Mouse (Mus musculus) neutrophil, adult 5-6 weeks (primary cell): ENCODE data around the gene Pfkl. TPM values are rescaled to one million over a fixed set of nuclear protein-coding genes. Genes with fewer than 3 reads are reported as not detected.
"Not testable (repeated sequence)": the region's sequence is repeated elsewhere in the genome, so short reads cannot be mapped to it uniquely, and the experiment has no call there.

Experiments used
- ATAC-seq: fragments of 151-379, 151-347 bp; 2 replicates; pipeline ENCODE4 v1.8.0; 2017; ENCODE audit warnings: mild to moderate bottlenecking, moderate TSS enrichment; ENCODE audit not compliant: insufficient number of reproducible peaks, poor library complexity, low FRiP score, severe bottlenecking; ENCODE audit errors: extremely low read depth
- total RNA-seq: library from RNA; stranded (forward); fragments of 200-1000 nt; gene quantifications from 2 replicates; pipeline ENCODE4 v1.2.3, GENCODE M21; 2017

Gene Pfkl
- total RNA-seq, 1 experiment from 2014 or later = 37.7 TPM

GRCm38 (mm10) chr10:77975653-77976052 is 34.2 kb downstream of the Pfkl start:
- no peak for ATAC-seq

- no peak for ATAC-seq
Measured at GRCm38 (mm10) chr10:77974811-77975210, 35.1 kb downstream of the Pfkl start.

- ATAC-seq = no peak
Measured at GRCm38 (mm10) chr10:77974323-77974722, 35.6 kb downstream of the Pfkl start.

- no peak for ATAC-seq
Measured at GRCm38 (mm10) chr10:77971709-77972553, 38.0 kb downstream of the Pfkl start.

- peak; percentile 24; the same call in 1 of the 2 replicates for ATAC-seq
Measured at GRCm38 (mm10) chr10:77971191-77971590, 38.7 kb downstream of the Pfkl start.

GRCm38 (mm10) chr10:77970481-77970880 is 39.4 kb downstream of the Pfkl start, which contains the start of gene Trpm2:
Gene Trpm2, minus strand, starts transcription at chr10:77970563.
- ATAC-seq = peak; percentile 76

GRCm38 (mm10) chr10:77969973-77970325 is 39.9 kb downstream of the Pfkl start:
- ATAC-seq = no peak

GRCm38 (mm10) chr10:77969274-77969972 is 40.5 kb downstream of the Pfkl start:
- peak; percentile 62 for ATAC-seq

- ATAC-seq = peak; percentile 66
Measured at GRCm38 (mm10) chr10:77963971-77964370, 45.9 kb downstream of the Pfkl start.

GRCm38 (mm10) chr10:77962725-77963124 is 47.2 kb downstream of the Pfkl start:
- peak; percentile 83 for ATAC-seq

- ATAC-seq = not testable (repeated sequence)
Measured at GRCm38 (mm10) chr10:77950468-77950867, 59.4 kb downstream of the Pfkl start.

- no peak for ATAC-seq
Measured at GRCm38 (mm10) chr10:77939685-77940084, 70.2 kb downstream of the Pfkl start.

Other genes starting within 250 kb of the Pfkl start
- not detected in 2 replicates for gene Gm3238, start 238.8 kb downstream of the Pfkl start, total RNA-seq
- gene Gm7138, start 233.1 kb downstream of the Pfkl start, total RNA-seq = not detected in 2 replicates
- not detected in 2 replicates for gene Gm3250, start 227.5 kb downstream of the Pfkl start, total RNA-seq
- not detected in 2 replicates for gene Gm7137, start 221.9 kb downstream of the Pfkl start, total RNA-seq
- gene Gm9639, start 215.0 kb downstream of the Pfkl start, total RNA-seq = not detected in 2 replicates
- gene Gm19668, start 210.9 kb downstream of the Pfkl start, total RNA-seq = not detected in 2 replicates
- not detected in 2 replicates for gene Gm9507, start 198.2 kb downstream of the Pfkl start, total RNA-seq
- not detected in 2 replicates for gene Gm2696, start 195.4 kb downstream of the Pfkl start, total RNA-seq
- not detected in 2 replicates for gene Krtap10-4, start 183.0 kb downstream of the Pfkl start, total RNA-seq
- not detected in 2 replicates for gene Krtap10-10, start 174.1 kb downstream of the Pfkl start, total RNA-seq
- gene Gm36176, start 163.3 kb downstream of the Pfkl start, total RNA-seq = not detected in 2 replicates
- gene Gm10318, start 157.2 kb downstream of the Pfkl start, total RNA-seq = not detected in 2 replicates
- gene Gm3285, start 148.1 kb downstream of the Pfkl start, total RNA-seq = not detected in 2 replicates
- gene Lrrc3, start 107.5 kb downstream of the Pfkl start, total RNA-seq = 0.12 and 0.23 TPM in 2 replicates
- gene Trpm2, start 39.5 kb downstream of the Pfkl start, total RNA-seq = 216 and 259 TPM in 2 replicates
- gene 1810043G02Rik, start 31.6 kb downstream of the Pfkl start, total RNA-seq = 7.6 and 9.8 TPM in 2 replicates
- not detected in 2 replicates for gene Dnmt3l, start 31.9 kb upstream of the Pfkl start, total RNA-seq
- 0.12 and 0.49 TPM in 2 replicates for gene Aire, start 33.5 kb upstream of the Pfkl start, total RNA-seq
- 128 and 134 TPM in 2 replicates for gene Icosl, start 59.2 kb upstream of the Pfkl start, total RNA-seq
- 33.5 and 38.6 TPM in 2 replicates for gene D10Jhu81e, start 159.7 kb upstream of the Pfkl start, total RNA-seq
- gene Pwp2, start 175.1 kb upstream of the Pfkl start, total RNA-seq = 10.6 and 10.7 TPM in 2 replicates
- 36.2 and 38.4 TPM in 2 replicates for gene Trappc10, start 234.6 kb upstream of the Pfkl start, total RNA-seq